Mouse (Mus musculus): ENCODE results near the gene Fuca2. TPM values are rescaled to one million over a fixed set of nuclear protein-coding genes. Genes with fewer than 3 reads are reported as not detected.

Gene Fuca2
- total RNA-seq, 2 experiments from 2014 or later, result 95.8 to 181 TPM

- ATAC-seq (ENCODE audit: poor library complexity, severe bottlenecking), result no peak
Observed at GRCm38 (mm10) chr10:13521857-13522256, 22.5 kb downstream of the Fuca2 start.

GRCm38 (mm10) chr10:13528155-13528554 is 28.8 kb downstream of the Fuca2 start:
- no peak for ATAC-seq (ENCODE audit: poor library complexity, severe bottlenecking)

GRCm38 (mm10) chr10:13534751-13535150 is 35.4 kb downstream of the Fuca2 start:
- ATAC-seq (ENCODE audit: poor library complexity, severe bottlenecking), result no peak

- ATAC-seq (ENCODE audit: poor library complexity, severe bottlenecking), result no peak
Observed at GRCm38 (mm10) chr10:13536706-13537105, 37.4 kb downstream of the Fuca2 start.

GRCm38 (mm10) chr10:13539769-13540333 is 40.5 kb downstream of the Fuca2 start:
- peak; percentile 98 for ATAC-seq (ENCODE audit: poor library complexity, severe bottlenecking)

GRCm38 (mm10) chr10:13541721-13542120 is 42.4 kb downstream of the Fuca2 start:
- no peak for ATAC-seq (ENCODE audit: poor library complexity, severe bottlenecking)

GRCm38 (mm10) chr10:13552646-13553497 is 53.5 kb downstream of the Fuca2 start, which contains the start of the genes Adat2 and Pex3:
Gene Adat2, plus strand, starts transcription at chr10:13552894.
Gene Pex3, minus strand, starts transcription at chr10:13553142.
- ATAC-seq (ENCODE audit: poor library complexity, severe bottlenecking), result peak; percentile 99

- peak; percentile 7; the same call in 1 of the 2 replicates for ATAC-seq (ENCODE audit: poor library complexity, severe bottlenecking)
Observed at GRCm38 (mm10) chr10:13553498-13553985, 54.2 kb downstream of the Fuca2 start.

GRCm38 (mm10) chr10:13554316-13554715 is 55.0 kb downstream of the Fuca2 start:
- no peak for ATAC-seq (ENCODE audit: poor library complexity, severe bottlenecking)

- ATAC-seq (ENCODE audit: poor library complexity, severe bottlenecking), result peak; percentile 93
Observed at GRCm38 (mm10) chr10:13560014-13560674, 60.8 kb downstream of the Fuca2 start.

GRCm38 (mm10) chr10:13564364-13565079 is 65.2 kb downstream of the Fuca2 start:
- peak; percentile 72 for ATAC-seq (ENCODE audit: poor library complexity, severe bottlenecking)

- no peak for ATAC-seq (ENCODE audit: poor library complexity, severe bottlenecking)
Observed at GRCm38 (mm10) chr10:13565080-13565448, 65.7 kb downstream of the Fuca2 start.

GRCm38 (mm10) chr10:13566393-13566792 is 67.1 kb downstream of the Fuca2 start:
- ATAC-seq (ENCODE audit: poor library complexity, severe bottlenecking), result no peak

Other genes with a start within 250 kb of the Fuca2 start
- 31.2 and 40.1 TPM in 2 replicates for gene Phactr2, start 25.1 kb upstream of the Fuca2 start, total RNA-seq (2015)
- 30.1 and 40.2 TPM in 2 replicates for gene Phactr2, start 25.1 kb upstream of the Fuca2 start, total RNA-seq (2017)
- gene Adat2, start 53.4 kb downstream of the Fuca2 start, total RNA-seq (2015), result 4.1 and 5.4 TPM in 2 replicates
- gene Adat2, start 53.4 kb downstream of the Fuca2 start, total RNA-seq (2017), result 1.6 and 2.2 TPM in 2 replicates
- gene Pex3, start 53.6 kb downstream of the Fuca2 start, total RNA-seq (2015), result 38.1 and 38.8 TPM in 2 replicates
- gene Pex3, start 53.6 kb downstream of the Fuca2 start, total RNA-seq (2017), result 23.7 and 25.5 TPM in 2 replicates

Measured in megakaryocyte, adult 5-6 weeks (primary cell).